Mouse (Mus musculus) hindlimb bud, embryonic 11.5 days (tissue): ENCODE data around the gene Dhrs7c.

Experiments
- DNase-seq: peaks from one replicate; pipeline ENCODE4 v3.0.0-alpha.2; 2012; ENCODE audit warnings: low read depth, low spot score; ENCODE audit errors: extremely low spot score

Dhrs7c gene

DNA sequence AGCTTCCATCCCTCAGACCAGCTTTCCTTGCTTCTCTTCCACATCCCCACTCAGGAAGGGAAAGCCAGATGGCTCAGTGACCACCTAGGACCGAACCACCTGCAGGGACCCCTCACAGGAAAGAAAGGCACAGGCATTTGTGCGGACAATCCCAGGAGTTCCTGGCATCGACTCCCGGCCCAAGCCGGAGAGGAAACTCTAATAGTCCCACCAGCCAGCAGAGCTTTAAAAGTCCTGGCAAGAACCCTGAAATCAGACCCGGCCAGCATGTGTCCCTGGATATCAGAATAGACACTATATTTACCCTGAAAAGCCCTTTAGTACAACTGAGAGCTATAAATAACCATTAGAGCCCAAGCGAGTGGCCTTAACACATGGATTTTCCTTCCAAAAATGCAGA is at the start of gene Dhrs7c:
Dhrs7c (plus strand) TSS at position 257 of the 400 bp plus-strand sequence.
- DNase-seq = no peak

GRCm38 (mm10) chr11:67756287-67756686 is 41.7 kb upstream of the Dhrs7c start:
- no peak for DNase-seq

GRCm38 (mm10) chr11:67757373-67758167 is 40.4 kb upstream of the Dhrs7c start:
- DNase-seq = no peak

DNA sequence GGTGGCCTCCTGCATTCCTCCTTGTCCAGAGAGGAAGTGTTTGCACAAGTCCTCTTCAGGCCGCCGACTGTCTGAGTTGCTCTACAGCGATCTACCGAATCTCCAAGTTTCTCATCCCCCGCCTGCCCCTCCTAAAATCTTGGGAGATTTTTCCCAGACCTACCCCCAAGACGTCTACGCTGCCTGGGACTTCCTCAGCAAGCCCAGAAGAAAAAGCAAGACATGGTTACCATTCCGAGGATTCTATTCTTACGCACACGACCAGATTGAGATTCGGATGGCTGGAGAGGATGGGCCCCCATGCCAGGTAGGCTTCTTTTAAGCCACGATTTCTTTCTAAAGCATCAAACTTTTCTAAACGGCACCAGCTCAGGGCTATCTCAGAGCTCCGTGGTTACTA is 26.9 kb upstream of the Dhrs7c start, which contains the start of gene Glp2r:
Glp2r (minus strand) TSS at position 101 of the 400 bp plus-strand sequence.
- no peak for DNase-seq

- DNase-seq = no peak
These were observed 26.3 kb upstream of the Dhrs7c start for GRCm38 (mm10) chr11:67771691-67772090.

DNA sequence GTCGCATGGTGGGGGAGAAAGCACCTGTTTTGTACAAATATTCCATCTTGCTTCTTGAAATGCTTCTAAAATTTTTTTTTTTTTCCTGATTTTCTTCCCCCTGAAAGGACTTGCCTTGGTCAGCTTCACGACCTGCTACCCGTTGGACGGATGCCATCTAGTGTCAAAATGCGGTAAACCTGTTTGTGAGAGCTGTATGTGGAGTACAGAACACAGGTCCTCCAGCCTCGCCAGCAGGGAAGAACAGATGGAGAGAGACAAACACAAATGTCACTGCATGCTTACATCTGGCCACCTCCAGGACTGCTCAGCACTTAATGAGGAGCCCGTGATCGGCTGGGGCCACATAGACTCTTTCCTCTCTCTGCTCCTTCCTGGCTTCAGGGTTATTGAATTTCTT is 25.4 kb upstream of the Dhrs7c start:
- peak; percentile 24 for DNase-seq

DNA sequence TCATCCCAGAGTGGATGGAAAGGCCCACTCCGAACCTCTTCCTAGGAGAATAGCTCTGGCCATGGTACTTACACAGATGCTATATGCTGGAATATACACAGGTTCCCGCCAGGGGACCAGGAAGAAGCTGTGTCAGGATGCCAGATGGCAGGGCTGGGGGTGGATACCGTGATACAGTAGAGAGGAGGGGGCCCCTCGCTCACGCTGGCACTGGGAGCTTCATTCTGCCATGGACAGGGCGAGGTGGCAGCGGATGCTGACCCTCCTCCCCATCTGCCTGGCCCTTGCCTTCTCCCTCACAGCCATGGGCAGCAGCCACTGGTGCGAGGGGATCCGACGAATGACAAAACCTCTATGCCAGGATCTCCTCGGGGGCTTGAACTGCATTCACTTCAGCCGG is 23.6 kb upstream of the Dhrs7c start, which contains the start of gene Gsg1l2:
Gsg1l2 (plus strand) TSS at position 230 of the 400 bp plus-strand sequence.
- DNase-seq = no peak

DNA sequence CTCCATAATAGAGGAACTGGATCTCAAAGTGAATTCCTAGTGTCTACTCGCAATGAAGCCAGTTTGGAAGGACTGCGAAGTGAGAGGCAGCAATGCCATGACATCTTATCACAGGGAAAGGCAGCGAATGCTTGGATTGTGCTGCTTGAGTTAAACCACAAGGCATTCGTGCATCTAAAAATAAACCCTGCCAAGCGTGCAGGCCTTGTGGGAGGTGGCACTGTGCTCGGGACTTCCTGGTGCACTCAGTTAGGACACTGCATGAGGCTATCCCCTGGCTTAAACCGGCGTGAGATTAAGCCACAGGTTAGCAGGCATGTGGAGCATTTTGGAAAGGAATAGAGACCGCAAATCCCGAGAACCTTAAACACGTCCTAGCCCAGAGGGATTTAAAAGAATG is 7.8 kb upstream of the Dhrs7c start:
- DNase-seq = no peak

GRCm38 (mm10) chr11:67800130-67800723 is 2.2 kb downstream of the Dhrs7c start:
- DNase-seq = no peak

- DNase-seq = no peak
These were observed 3.2 kb downstream of the Dhrs7c start for GRCm38 (mm10) chr11:67801169-67801568.

DNA sequence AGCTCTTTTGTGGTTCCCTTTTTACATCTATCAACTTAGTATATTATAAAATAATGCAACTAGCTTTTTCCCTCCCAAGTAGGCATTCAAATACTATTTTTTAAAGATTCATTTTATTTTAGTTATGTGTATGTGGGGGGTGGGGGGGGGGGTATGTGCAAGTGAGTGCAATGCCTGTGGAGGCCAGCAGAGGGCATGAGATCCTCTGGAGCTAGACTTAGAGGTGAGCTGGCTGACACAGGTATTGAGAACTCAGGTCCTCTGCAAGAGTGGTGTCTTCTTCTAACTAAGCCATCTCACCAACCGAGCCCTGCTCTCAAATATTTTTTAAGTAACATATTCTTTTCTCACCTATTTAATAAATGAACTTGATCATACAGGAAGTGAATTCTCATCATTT is 7.6 kb downstream of the Dhrs7c start:
- DNase-seq = no peak

GRCm38 (mm10) chr11:67806832-67807597 is 9.0 kb downstream of the Dhrs7c start:
- DNase-seq = no peak

- DNase-seq = no peak
These were observed 10.1 kb downstream of the Dhrs7c start for GRCm38 (mm10) chr11:67808051-67808450.

DNA sequence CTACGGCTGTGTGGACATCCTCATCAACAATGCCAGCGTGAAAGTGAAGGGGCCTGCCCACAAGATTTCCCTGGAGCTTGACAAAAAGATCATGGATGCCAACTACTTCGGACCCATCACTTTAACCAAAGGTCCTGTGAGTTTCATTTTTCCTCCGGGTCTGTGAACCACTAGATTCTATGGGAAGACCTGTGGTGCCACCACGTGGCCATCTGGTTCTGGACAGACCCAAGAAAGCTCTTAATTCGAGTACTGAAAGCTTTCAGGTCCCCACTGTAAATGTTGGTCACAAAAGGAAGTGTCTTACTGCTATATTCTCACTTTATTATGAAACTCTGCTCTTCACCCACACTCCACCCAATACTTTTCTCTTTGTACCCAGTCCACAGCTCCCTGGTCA is 13.5 kb downstream of the Dhrs7c start:
- no peak for DNase-seq

DNA sequence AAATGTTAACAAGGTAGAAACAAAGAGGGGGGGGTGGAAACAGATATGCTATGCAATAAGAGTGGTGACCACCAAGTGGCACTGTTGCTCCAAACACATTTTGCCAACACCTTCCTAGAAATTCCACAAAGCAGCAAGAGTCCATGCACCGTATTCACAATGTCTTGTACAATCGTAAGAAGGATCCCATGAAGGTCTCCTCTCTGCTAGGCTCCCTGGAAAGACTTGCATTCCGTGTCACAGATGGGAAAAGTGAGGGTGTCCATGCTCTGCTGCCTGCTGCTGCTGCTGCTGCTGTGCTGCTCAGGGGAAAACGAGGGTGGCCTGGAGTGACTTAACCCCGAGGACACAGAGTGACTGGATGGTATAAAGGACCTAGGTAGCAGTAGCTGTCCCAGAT is 21.6 kb downstream of the Dhrs7c start:
- peak; percentile 47 for DNase-seq

GRCm38 (mm10) chr11:67820221-67820620 is 22.2 kb downstream of the Dhrs7c start:
- peak; percentile 22 for DNase-seq

DNA sequence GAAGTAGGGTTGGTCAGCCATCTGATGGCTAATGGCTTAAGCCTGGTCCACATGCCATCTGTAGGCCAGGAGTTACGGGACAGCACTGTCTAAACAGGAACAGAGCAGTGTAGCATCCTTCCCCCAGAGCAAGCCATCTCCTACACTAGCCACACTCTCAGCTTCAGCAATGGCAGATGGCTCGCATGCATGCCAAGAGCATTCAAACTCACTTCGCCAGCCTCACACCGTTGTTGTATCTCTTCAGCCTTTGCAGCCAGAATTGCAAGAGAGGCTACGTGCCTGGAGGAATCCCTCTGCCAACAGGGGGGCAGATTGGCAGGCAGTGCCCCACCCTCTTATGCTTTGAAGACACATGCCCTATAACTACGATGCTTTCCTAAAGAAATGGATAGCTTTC is 23.6 kb downstream of the Dhrs7c start:
- no peak for DNase-seq

DNA sequence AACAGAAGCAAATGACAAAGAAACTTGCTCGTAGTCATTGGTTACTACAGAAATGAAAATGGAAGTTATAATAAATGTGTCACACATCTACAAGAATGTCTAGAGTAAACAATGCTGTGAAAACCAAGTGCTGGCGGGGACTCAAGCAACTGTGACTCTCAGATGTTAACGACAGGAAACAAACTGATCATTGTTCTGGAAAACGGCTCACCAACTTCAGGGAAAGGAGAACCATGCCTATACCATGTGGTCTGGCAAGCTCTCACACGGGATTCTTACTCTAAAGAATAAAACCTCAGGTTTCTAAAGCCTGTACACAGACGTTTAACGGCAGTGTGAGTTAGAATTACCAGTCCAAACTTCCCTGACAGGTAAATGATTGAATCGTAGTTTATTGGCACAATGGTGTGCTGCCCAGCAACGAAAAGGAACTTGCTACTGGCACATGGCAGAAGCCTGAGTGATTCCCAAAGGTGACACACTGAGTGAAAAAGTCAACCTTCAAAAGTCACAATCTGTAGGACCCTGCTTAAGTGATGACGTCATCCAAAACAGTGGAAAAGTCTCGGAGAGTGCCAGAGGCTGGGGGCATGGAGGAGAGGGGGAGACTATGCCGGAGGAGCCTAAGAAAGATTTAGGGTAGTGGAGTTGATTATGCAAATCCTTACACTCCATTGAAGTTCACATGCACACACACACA is 30.5 kb downstream of the Dhrs7c start:
- DNase-seq = no peak

DNA sequence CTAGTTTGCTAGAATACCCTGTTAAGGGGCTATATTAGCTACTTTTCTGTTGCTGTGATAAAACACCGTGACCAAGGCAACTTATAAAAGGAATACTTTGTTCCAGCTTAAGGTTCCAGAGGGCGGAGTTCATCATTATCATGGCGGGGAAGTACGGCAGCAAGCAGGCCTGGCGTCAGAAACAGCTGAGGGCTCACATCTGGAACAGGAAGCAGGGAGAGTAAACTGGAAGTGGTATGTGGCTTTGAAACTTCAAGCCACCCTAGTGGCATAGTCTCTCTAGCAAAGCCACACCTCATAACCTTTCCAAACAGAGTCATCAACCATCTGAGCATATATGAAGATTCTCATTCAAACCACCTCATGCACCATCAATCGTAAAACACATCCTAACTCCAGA is 31.5 kb downstream of the Dhrs7c start:
- no peak for DNase-seq

GRCm38 (mm10) chr11:67831820-67832219 is 33.8 kb downstream of the Dhrs7c start:
- DNase-seq = no peak
